Mouse (Mus musculus): ENCODE results near the gene Tmem218. TPM values are rescaled to one million over a fixed set of nuclear protein-coding genes. Genes with fewer than 3 reads are reported as not detected.

Gene Tmem218
- total RNA-seq, 2 experiments from 2014 or later = 10.3 to 11.6 TPM

GRCm38 (mm10) chr9:37188024-37188423 lies 20.0 kb upstream of the Tmem218 start:
- peak overlapping the region; percentile 36; the same call in 1 of the 2 replicates for H3K27ac ChIP-seq
- intact Hi-C loops (cut with DNase I) = no loop called here
- no peak for TF ChIP-seq CTCF (IDR thresholded peaks at IDR 0.05)
- no peak overlapping the region for H3K4me3 ChIP-seq
- DNase-seq (ENCODE audit: extremely low spot score in 1 of 2, low spot score in 2 of 2) = no peak

GRCm38 (mm10) chr9:37197067-37197466 lies 11.0 kb upstream of the Tmem218 start:
- Histone ChIP-seq H3K4me3 (no peak overlapping the region), H3K27ac (no peak overlapping the region)
- intact Hi-C loops (cut with DNase I) = no loop called here
- TF ChIP-seq CTCF (IDR thresholded peaks at IDR 0.05) = no peak; the same call in 1 of the 2 replicates
- no peak for DNase-seq (ENCODE audit: extremely low spot score in 1 of 2, low spot score in 2 of 2)

- Histone ChIP-seq H3K27ac (no peak overlapping the region), H3K4me3 (no peak overlapping the region)
- TF ChIP-seq CTCF (IDR thresholded peaks at IDR 0.05) = no peak
- no peak for DNase-seq (ENCODE audit: extremely low spot score in 1 of 2, low spot score in 2 of 2)
- intact Hi-C loops (cut with DNase I) = no loop called here
These were observed 7.6 kb upstream of the Tmem218 start for GRCm38 (mm10) chr9:37200414-37200813.

GRCm38 (mm10) chr9:37203884-37204283 lies 4.1 kb upstream of the Tmem218 start:
- TF ChIP-seq CTCF (IDR thresholded peaks at IDR 0.05) = no peak
- intact Hi-C loops (cut with DNase I) = no loop called here
- H3K27ac ChIP-seq = no peak overlapping the region

GRCm38 (mm10) chr9:37213060-37213738 lies 5.2 kb downstream of the Tmem218 start:
- no peak overlapping the region for H3K4me3 ChIP-seq
- H3K27ac ChIP-seq = peak overlapping the region; percentile 76
- no peak for TF ChIP-seq CTCF (IDR thresholded peaks at IDR 0.05)
- intact Hi-C loops (cut with DNase I) = loop anchor here (5.0 kb wide), 1 partner anchor 66 kb away; the partner anchor contains the start of gene Pknox2
- DNase-seq (ENCODE audit: extremely low spot score in 1 of 2, low spot score in 2 of 2) = no peak

More at GRCm38 (mm10) chr9:37203884-37204283, 4.1 kb upstream of the Tmem218 start:
- no peak overlapping the region for H3K4me3 ChIP-seq
- DNase-seq (ENCODE audit: extremely low spot score in 1 of 2, low spot score in 2 of 2) = no peak

GRCm38 (mm10) chr9:37214327-37215060 lies 6.5 kb downstream of the Tmem218 start:
- no peak for DNase-seq (ENCODE audit: extremely low spot score in 1 of 2, low spot score in 2 of 2)
- intact Hi-C loops (cut with DNase I) = loop anchor here (5.0 kb wide), 1 partner anchor 67 kb away; the partner anchor contains the start of gene Pknox2
- no peak for TF ChIP-seq CTCF (IDR thresholded peaks at IDR 0.05)
- Histone ChIP-seq H3K4me3 (no peak overlapping the region), H3K27ac (no peak overlapping the region; the same call in 1 of the 2 replicates)

GRCm38 (mm10) chr9:37220755-37221154 lies 12.7 kb downstream of the Tmem218 start:
- intact Hi-C loops (cut with DNase I) = no loop called here
- no peak for DNase-seq (ENCODE audit: extremely low spot score in 1 of 2, low spot score in 2 of 2)
- H3K4me3 ChIP-seq = no peak overlapping the region
- H3K27ac ChIP-seq = no peak overlapping the region
- no peak for TF ChIP-seq CTCF (IDR thresholded peaks at IDR 0.05)

GRCm38 (mm10) chr9:37225581-37225980 lies 17.6 kb downstream of the Tmem218 start:
- no peak for DNase-seq (ENCODE audit: extremely low spot score in 1 of 2, low spot score in 2 of 2)
- Histone ChIP-seq H3K27ac (no peak overlapping the region), H3K4me3 (no peak overlapping the region)
- intact Hi-C loops (cut with DNase I) = no loop called here
- no peak for TF ChIP-seq CTCF (IDR thresholded peaks at IDR 0.05)

GRCm38 (mm10) chr9:37229880-37230325 lies 21.9 kb downstream of the Tmem218 start:
- intact Hi-C loops (cut with DNase I) = loop anchor here (1.0 to 2.0 kb wide), 3 partner anchors 53 to 335 kb away; no protein-coding TSS in a partner anchor
- no peak overlapping the region for H3K4me3 ChIP-seq
- peak; percentile 66 to 75 for DNase-seq (ENCODE audit: extremely low spot score in 1 of 2, low spot score in 2 of 2)

GRCm38 (mm10) chr9:37230486-37231195 lies 22.6 kb downstream of the Tmem218 start:
- no peak overlapping the region for H3K27ac ChIP-seq
- intact Hi-C loops (cut with DNase I) = loop anchor here (2.0 kb wide), 1 partner anchor 336 kb away; no protein-coding TSS in a partner anchor
- DNase-seq (ENCODE audit: extremely low spot score in 1 of 2, low spot score in 2 of 2) = no peak
- TF ChIP-seq CTCF (IDR thresholded peaks at IDR 0.05) = no peak
- H3K4me3 ChIP-seq = no peak overlapping the region

More at GRCm38 (mm10) chr9:37229880-37230325, 21.9 kb downstream of the Tmem218 start:
- peak overlapping the region; percentile 63; the same call in 1 of the 2 replicates for H3K27ac ChIP-seq
- TF ChIP-seq CTCF (IDR thresholded peaks at IDR 0.05) = peak; percentile 95

Data from left cerebral cortex, adult 2 months (tissue).